Mouse (Mus musculus): Measurements from ENCODE around the gene Plg. TPM values are rescaled to one million over a fixed set of nuclear protein-coding genes. Genes with fewer than 3 reads are reported as not detected.

Plg gene
- polyA plus RNA-seq, 1 experiment from 2014 or later, result 0.09 TPM

DNA sequence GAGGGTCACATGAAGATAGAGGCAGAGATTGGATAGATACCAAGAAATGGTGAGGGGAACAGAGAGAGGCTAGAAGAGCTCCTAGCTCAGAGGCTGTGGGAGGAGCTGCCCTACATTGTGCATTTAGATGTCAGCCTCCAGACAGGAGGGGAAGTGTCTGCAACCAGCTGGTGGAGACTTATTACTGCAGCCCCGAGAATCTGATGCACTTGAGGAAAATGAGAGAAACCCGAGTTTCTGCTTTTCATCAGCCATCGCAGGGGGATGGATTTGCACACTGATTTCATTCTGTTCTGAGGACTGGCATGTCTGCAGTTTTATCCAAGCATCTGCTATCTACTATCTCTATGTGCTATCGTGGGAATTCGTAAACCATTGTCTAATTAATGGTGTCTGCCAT is 53.3 kb downstream of the Plg start:
- Histone ChIP-seq H3K27me3 (replicated peaks) (no peaks in the 10 kb centered on the region), H3K9me3 (no peaks in the 10 kb centered on the region), H3K27ac (no peak overlapping the region), H3K4me2 (no peak overlapping the region), H3K9ac (no peak overlapping the region), H3K4me1 (0 out of 2 replicates have a peak, but pooled peaks cover 2% of the 10 kb centered on the region), H3K36me3 (replicated peaks) (no peaks in the 10 kb centered on the region), H3K4me3 (no peak overlapping the region)
- ATAC-seq (replicated peaks), result no peak
- WGBS, result 65% methylated on average over 5 of the region's 5 CpGs

DNA sequence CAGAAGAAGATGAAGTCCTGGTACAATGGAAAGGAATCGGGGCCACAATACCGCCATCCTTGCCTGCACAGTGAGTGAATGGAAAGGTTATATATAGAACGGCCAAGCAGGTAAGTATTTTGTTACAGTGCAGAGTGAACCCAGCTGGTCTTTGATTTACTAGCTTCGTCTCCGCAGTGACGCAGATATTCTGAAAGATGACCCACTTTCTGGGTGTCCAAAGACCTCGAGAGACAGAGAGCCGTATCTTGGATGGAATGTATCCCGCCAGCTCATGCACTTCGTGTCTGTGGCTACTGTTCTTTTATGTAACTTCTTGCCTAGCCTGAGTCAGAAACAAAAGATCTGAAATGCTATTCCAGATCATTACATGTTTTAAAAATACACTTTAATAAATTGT is 59.4 kb downstream of the Plg start:
- no peaks in the 10 kb centered on the region for H3K9me3 ChIP-seq
- no peaks in the 10 kb centered on the region for H3K4me1 ChIP-seq
- no peak overlapping the region for H3K27ac ChIP-seq
- no peak for ATAC-seq (replicated peaks)
- H3K9ac ChIP-seq, result no peak overlapping the region
- WGBS, result 90% methylated on average over 10 of the region's 10 CpGs
- no peaks in the 10 kb centered on the region for H3K36me3 ChIP-seq (replicated peaks)
- no peaks in the 10 kb centered on the region for H3K27me3 ChIP-seq (replicated peaks)
- no peak overlapping the region for H3K4me3 ChIP-seq
- H3K4me2 ChIP-seq, result no peak overlapping the region

DNA sequence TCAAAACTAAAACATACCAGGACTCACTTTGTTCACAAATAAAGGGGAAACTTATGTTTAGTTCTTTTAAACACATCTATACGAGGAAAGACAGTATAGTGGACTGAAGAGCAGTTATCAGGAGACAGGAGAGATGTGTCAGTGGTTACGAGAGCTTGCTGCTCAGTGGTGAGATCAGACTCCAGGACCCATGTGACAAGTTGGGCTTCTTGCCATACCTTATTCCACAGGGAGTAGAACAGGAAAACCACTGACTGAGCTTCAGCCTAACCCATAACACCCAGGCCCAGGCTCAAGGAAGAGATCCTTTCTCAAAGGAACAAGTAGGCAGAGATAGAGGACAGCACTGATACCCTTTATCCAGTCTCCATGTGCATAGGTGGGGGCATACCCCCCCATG is 66.2 kb downstream of the Plg start:
- Histone ChIP-seq H3K27ac (no peak overlapping the region), H3K27me3 (replicated peaks) (no peaks in the 10 kb centered on the region), H3K4me1 (no peaks in the 10 kb centered on the region), H3K4me2 (no peak overlapping the region), H3K9ac (no peak overlapping the region), H3K4me3 (no peak overlapping the region), H3K36me3 (replicated peaks) (no peaks in the 10 kb centered on the region), H3K9me3 (no peaks in the 10 kb centered on the region)
- ATAC-seq (replicated peaks), result no peak
- WGBS, result 78% methylated on average over 2 of the region's 2 CpGs

DNA sequence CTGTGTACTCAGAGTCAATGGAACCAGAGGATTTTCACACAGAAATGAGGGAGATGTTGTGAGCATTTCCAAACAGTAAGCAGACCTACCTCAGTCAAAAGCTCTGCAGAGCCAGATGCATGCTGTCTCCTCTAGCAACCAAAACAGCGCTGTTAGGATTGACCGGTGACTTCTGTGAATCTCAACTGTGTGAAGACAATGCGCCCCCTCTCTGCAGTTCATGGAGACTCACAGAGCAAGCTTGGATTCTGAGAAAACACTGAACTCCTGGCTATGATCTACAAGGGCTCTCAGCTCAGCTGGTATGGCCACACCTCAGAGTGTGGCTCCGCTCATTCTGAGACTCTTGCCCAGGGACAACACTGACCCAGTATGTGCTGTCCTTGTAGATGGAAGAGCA is 72.8 kb downstream of the Plg start:
- Histone ChIP-seq H3K4me3 (no peak overlapping the region), H3K4me1 (0 out of 2 replicates have a peak, but pooled peaks cover 2% of the 10 kb centered on the region), H3K27me3 (replicated peaks) (no peaks in the 10 kb centered on the region), H3K4me2 (no peak overlapping the region), H3K27ac (no peak overlapping the region), H3K9me3 (no peaks in the 10 kb centered on the region), H3K9ac (no peak overlapping the region), H3K36me3 (replicated peaks) (no peaks in the 10 kb centered on the region)
- no peak for ATAC-seq (replicated peaks)
- WGBS, result 51% methylated on average over 4 of the region's 4 CpGs

DNA sequence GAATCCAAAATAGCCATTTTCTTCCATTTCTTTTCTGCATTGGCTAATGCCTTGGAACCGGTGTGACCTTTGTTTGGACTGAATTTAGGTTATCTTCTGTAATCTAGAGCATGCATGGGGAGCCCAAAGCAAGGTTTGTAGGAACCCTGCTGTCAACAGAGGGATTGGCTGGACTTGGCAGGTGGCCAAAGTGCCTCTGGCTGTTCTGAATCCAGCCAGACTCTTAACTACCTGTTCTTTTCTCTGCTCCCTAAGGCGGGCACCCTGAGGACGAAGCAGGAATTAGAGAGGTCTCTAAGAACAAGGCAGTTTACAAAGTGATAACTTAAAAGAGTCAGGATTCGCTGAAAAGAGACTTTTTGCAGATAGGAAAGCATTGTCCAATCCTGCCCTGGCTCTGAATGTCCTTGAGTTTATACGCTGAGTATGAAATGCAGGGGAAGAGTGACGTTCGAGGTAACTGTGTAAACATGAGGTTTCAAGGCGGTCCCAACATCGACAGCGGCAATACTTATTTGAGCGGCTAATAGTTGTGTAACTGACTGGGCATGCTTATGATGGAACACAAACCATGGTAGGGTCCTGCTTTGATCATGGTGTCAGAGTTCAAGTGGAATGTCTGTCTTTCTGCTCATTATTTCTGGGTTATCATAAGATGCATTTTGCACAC is 74.6 kb downstream of the Plg start:
- Histone ChIP-seq H3K27ac (no peak overlapping the region), H3K4me3 (no peak overlapping the region), H3K4me1 (0 out of 2 replicates have a peak, but pooled peaks cover 2% of the 10 kb centered on the region), H3K9ac (no peak overlapping the region), H3K9me3 (no peaks in the 10 kb centered on the region), H3K4me2 (no peak overlapping the region), H3K27me3 (replicated peaks) (no peaks in the 10 kb centered on the region), H3K36me3 (replicated peaks) (no peaks in the 10 kb centered on the region)
- WGBS, result 70% methylated on average over 11 of the region's 11 CpGs
- ATAC-seq (replicated peaks), result no peak

DNA sequence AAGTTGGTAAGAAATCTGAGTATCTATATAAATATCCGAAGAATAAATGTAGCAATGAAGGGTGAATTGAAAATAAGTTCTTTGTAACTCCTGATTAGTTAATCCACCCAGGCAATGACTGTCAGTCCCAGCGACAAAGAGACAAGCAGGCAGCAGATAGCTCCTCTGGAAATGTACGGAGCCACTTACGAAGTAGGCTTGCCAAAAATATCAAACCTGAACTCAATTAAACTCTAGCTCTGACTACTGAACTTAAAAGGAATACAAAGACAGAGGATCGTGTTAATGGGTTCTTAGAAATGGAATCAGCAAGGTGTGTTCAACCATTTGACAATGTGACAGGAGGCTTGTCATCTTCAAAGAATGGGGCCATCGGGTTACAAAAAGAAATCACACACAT is 75.3 kb downstream of the Plg start:
- H3K9ac ChIP-seq, result no peak overlapping the region
- ATAC-seq (replicated peaks), result no peak
- 0 out of 2 replicates have a peak, but pooled peaks cover 2% of the 10 kb centered on the region for H3K4me1 ChIP-seq
- no peak overlapping the region for H3K27ac ChIP-seq
- no peaks in the 10 kb centered on the region for H3K9me3 ChIP-seq
- no peaks in the 10 kb centered on the region for H3K27me3 ChIP-seq (replicated peaks)
- no peak overlapping the region for H3K4me2 ChIP-seq
- 82% methylated on average over 6 of the region's 6 CpGs for WGBS
- H3K36me3 ChIP-seq (replicated peaks), result no peaks in the 10 kb centered on the region
- H3K4me3 ChIP-seq, result no peak overlapping the region

DNA sequence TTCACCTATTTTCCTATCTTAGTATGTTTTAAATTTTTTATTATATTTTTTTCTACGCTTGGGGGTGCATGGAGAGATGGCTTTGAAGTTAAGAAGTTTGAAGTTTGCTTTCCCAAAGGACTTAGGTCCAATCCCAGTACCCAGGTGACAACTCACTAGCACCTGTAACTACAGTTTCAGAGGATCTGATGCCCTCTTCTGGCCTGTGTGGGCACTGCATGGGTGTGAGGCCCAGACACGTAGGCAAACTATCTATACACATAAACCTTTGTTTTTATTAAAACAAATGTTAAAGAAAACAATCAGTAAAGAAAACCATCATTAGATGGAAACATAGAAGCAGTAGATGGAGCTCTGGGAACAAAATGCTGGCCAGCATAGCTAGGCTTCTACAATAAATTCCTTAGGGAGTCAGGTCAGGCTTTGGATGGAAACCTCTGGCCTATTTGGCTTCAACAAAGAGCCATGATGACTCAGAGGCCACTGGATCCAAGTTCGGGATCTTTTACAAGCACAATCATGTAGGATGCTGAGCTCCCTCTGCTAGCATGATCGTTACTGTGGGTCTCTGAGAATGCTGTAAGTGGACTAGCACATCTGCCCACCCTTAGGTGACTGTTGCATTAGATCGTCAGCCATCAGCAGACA is 76.9 kb downstream of the Plg start:
- ATAC-seq (replicated peaks), result no peak
- Histone ChIP-seq H3K4me2 (no peak overlapping the region), H3K36me3 (replicated peaks) (no peaks in the 10 kb centered on the region), H3K9ac (no peak overlapping the region), H3K9me3 (no peaks in the 10 kb centered on the region), H3K27ac (no peak overlapping the region), H3K4me1 (0 out of 2 replicates have a peak, but pooled peaks cover 2% of the 10 kb centered on the region), H3K4me3 (no peak overlapping the region), H3K27me3 (replicated peaks) (no peaks in the 10 kb centered on the region)
- WGBS, result 81% methylated on average over 5 of the region's 5 CpGs

DNA sequence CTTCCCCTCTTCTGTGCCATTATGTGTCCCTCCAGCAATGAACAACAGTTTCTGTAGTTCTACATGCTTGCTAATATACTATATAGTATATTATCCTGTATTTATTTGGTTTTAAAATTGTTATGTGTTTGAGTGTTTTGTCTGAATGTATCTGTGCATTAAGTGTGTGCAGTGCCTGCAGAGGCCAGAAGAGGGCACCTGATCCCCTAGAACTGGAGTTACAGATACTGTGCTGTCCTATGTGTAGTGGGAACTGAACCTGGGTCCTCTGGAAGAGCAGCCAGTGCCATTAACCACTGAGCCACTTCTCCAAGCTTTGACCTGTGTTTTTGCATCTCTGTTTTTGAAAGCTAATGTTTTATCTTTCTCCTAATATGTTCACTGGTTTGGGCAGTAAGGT is 82.8 kb downstream of the Plg start:
- Histone ChIP-seq H3K9ac (no peak overlapping the region), H3K9me3 (no peaks in the 10 kb centered on the region), H3K27ac (no peak overlapping the region), H3K4me3 (no peak overlapping the region), H3K27me3 (replicated peaks) (no peaks in the 10 kb centered on the region), H3K4me1 (no peaks in the 10 kb centered on the region), H3K4me2 (no peak overlapping the region), H3K36me3 (replicated peaks) (no peaks in the 10 kb centered on the region)
- no peak for ATAC-seq (replicated peaks)

DNA sequence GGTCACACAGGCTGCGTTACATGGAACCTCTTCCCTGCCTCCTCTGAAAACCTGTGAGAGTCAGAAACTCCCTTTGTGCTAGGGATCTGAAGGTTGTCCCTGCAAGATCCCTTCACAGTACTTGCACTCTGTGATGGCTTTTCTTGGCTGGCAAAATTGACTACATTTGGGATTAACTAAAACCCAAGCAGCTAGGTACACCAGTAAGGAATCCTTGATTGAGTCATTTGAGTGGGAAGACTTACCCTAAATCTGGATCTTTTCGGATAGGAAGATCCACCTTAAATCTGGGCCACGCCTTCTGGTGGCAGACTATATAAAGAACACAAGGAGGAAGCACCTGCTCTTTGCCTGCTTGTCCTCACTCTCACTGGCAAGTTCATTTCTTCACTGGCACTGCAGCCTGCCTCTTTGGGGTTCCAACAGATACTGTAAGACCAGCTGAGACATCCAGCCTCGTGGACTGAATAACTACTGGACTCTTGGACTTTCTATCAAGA is 88.1 kb downstream of the Plg start:
- no peak overlapping the region for H3K9ac ChIP-seq
- H3K4me3 ChIP-seq, result no peak overlapping the region
- H3K9me3 ChIP-seq, result no peaks in the 10 kb centered on the region
- WGBS, result 84% methylated on average over 4 of the region's 4 CpGs
- no peak for ATAC-seq (replicated peaks)
- no peaks in the 10 kb centered on the region for H3K27me3 ChIP-seq (replicated peaks)
- no peaks in the 10 kb centered on the region for H3K36me3 ChIP-seq (replicated peaks)
- H3K4me2 ChIP-seq, result no peak overlapping the region
- H3K4me1 ChIP-seq, result no peaks in the 10 kb centered on the region
- H3K27ac ChIP-seq, result no peak overlapping the region

DNA sequence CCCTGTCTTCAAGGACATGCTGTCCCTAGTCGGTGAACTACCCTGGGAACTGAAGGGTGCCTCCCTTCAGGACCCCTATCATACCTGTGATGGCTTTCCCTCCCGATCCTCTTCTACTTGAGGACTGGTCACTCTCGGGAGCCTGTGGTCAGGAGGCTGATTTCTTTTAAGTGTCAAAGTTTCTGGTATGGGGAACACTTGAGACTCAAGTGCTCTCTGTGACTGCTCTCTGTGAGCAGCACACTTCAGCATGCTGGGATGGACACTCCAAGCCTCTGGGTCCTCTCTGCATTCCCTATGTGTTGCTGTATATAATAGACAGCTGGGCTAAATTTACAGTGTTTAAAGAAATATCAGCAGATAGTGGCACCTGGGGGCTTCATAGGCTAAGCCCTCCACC is 89.2 kb downstream of the Plg start:
- ATAC-seq (replicated peaks), result no peak
- Histone ChIP-seq H3K27ac (no peak overlapping the region), H3K27me3 (replicated peaks) (no peaks in the 10 kb centered on the region), H3K9ac (no peak overlapping the region), H3K9me3 (no peaks in the 10 kb centered on the region), H3K4me1 (no peaks in the 10 kb centered on the region), H3K36me3 (replicated peaks) (no peaks in the 10 kb centered on the region), H3K4me2 (no peak overlapping the region), H3K4me3 (no peak overlapping the region)
- WGBS, result 85% methylated on average over 3 of the region's 3 CpGs

DNA sequence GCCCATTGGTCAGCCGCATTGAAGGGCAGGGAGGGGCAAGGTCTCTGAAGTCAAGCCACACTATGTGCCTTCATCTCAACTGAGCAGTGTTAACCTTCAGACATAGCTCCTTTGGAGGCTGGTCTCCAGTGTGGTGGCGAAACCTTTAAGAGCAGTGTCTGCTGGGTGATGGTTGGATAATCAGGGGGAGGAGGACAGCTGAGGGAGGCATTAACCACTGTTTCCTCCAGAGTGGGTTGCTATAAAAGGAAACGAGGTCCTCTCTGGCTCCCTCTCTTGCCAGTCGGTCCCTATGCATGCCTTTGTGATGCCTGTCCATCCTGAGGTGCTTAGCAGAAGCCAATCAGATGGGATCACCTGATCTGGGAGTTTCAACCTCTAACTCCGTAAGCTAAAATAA is 90.3 kb downstream of the Plg start:
- H3K36me3 ChIP-seq (replicated peaks), result no peaks in the 10 kb centered on the region
- WGBS, result 76% methylated on average over 5 of the region's 5 CpGs
- ATAC-seq (replicated peaks), result no peak

More for the DNA sequence above, 90.3 kb downstream of the Plg start:
- no peaks in the 10 kb centered on the region for H3K9me3 ChIP-seq
- no peak overlapping the region for H3K4me3 ChIP-seq
- no peak overlapping the region for H3K9ac ChIP-seq
- H3K4me2 ChIP-seq, result no peak overlapping the region
- H3K4me1 ChIP-seq, result no peaks in the 10 kb centered on the region
- H3K27ac ChIP-seq, result no peak overlapping the region
- no peaks in the 10 kb centered on the region for H3K27me3 ChIP-seq (replicated peaks)

Measured in midbrain, embryonic 15.5 days (tissue).